Mouse (Mus musculus) heart, adult 2 months (tissue): ENCODE results near the gene Slc12a9. TPM values are rescaled to one million over a fixed set of nuclear protein-coding genes. Genes with fewer than 3 reads are reported as not detected.

Experiments
- DNase-seq, 2 experiments: peaks; one replicate each; pipeline ENCODE4 v3.0.0; 2021
- H3K27ac ChIP-seq: fragments of 200-600 bp; 2 replicates; pipeline ENCODE4 v1.8.1; 2022
- H3K27me3 ChIP-seq: fragments of 200-500 bp; 2 replicates; pipeline ENCODE4 v1.6.1; 2012; ENCODE audit warnings: mild to moderate bottlenecking, low read length, inconsistent platforms, mixed read lengths; ENCODE audit not compliant: control insufficient read depth, insufficient read depth
- H3K36me3 ChIP-seq: fragments of 200-500 bp; 2 replicates; pipeline ENCODE4 v1.6.1; 2012; ENCODE audit warnings: low read length, inconsistent platforms; ENCODE audit not compliant: control insufficient read depth, insufficient read depth
- H3K4me1 ChIP-seq: fragments of 200-500 bp; 2 replicates; pipeline ENCODE4 v1.6.1; 2011; ENCODE audit warnings: low read length; ENCODE audit not compliant: control insufficient read depth, insufficient read depth
- H3K4me3 ChIP-seq: fragments of 200-600 bp; 2 replicates; pipeline ENCODE4 v1.8.1; 2022
- H3K79me2 ChIP-seq: fragments of 200-500 bp; replicated peaks from 2 replicates; pipeline ENCODE4 v1.6.1; 2012; ENCODE audit warnings: mild to moderate bottlenecking, inconsistent platforms, low read length, moderate library complexity, mixed read lengths; ENCODE audit not compliant: control insufficient read depth, insufficient read depth
- H3K9ac ChIP-seq: fragments of 200-500 bp; 2 replicates; pipeline ENCODE4 v1.6.1; 2012; ENCODE audit warnings: low read depth, mild to moderate bottlenecking, control low read depth, inconsistent platforms, low read length, mixed read lengths
- CTCF ChIP-seq: fragments of 200-600 bp; IDR thresholded peaks from 2 replicates; pipeline ENCODE4 v1.8.1; 2022; ENCODE audit warnings: antibody characterized with exemption, mild to moderate bottlenecking, moderate library complexity
- EP300 ChIP-seq: fragments of 200-500 bp; IDR thresholded peaks from 2 replicates; pipeline ENCODE4 v1.6.1; 2011; ENCODE audit warnings: low read depth, low read length, control low read depth; ENCODE audit not compliant: insufficient read depth
- POLR2A ChIP-seq: fragments of 200-500 bp; IDR thresholded peaks from 2 replicates; pipeline ENCODE4 v1.6.1; 2011; ENCODE audit warnings: mild to moderate bottlenecking, low read depth, low read length, control low read depth; ENCODE audit not compliant: insufficient read depth
- WGBS: fragments of 180-500 bp; shearing (Covaris S2); methylation state at CpG from one replicate; pipeline ENCODE4 v1.1.7; 2018; 5-methylcytosine and 5-hydroxymethylcytosine counted together
- intact Hi-C: fragments of 180-260 bp; cut with DNase I; formaldehyde crosslinking; loops from one replicate; pipeline ENCODE4 v1.15.1; 2025
- polyA plus RNA-seq: library from polyadenylated mRNA; depleted of rRNA; stranded (reverse); fragments of >200 nt; gene quantifications from 2 replicates; pipeline ENCODE4 v1.2.3, GENCODE M21; 2012
- total RNA-seq, 2 experiments: library from RNA; stranded (reverse); gene quantifications; 2 replicates each; pipeline ENCODE4 v1.2.3; 2021

Slc12a9 gene
- total and polyA plus RNA-seq, 3 experiments = 1.7 to 8.9 (median 2.2) TPM

- TF ChIP-seq EP300 (peak; percentile 84), POLR2A (peak; percentile 92), CTCF (no peak)
- Histone ChIP-seq H3K4me3 (peak overlapping the region; percentile 69), H3K79me2 (peaks cover 7% of the 10 kb centered on the region), H3K9ac (peak overlapping the region; percentile 92), H3K27ac (peak overlapping the region; percentile 93), H3K4me1 (peaks cover 7% of the 10 kb centered on the region), H3K27me3 (no peaks in the 10 kb centered on the region), H3K36me3 (peaks cover 12% of the 10 kb centered on the region)
- DNase-seq = peak; percentile 68
- WGBS = 23% methylated on average over 16 of the region's 16 CpGs
- intact Hi-C loops = loop anchor here (2.0 to 5.0 kb wide), 2 partner anchors 13 to 430 kb away; no protein-coding TSS in a partner anchor
Observed at GRCm38 (mm10) chr5:137352011-137352975, 18.9 kb upstream of the Slc12a9 start.

GRCm38 (mm10) chr5:137351394-137351793 is 18.0 kb upstream of the Slc12a9 start:
- intact Hi-C loops = loop anchor here (2.0 to 5.0 kb wide), 2 partner anchors 25 to 431 kb away; no protein-coding TSS in a partner anchor
- Histone ChIP-seq H3K4me1 (peaks cover 9% of the 10 kb centered on the region), H3K36me3 (peaks cover 12% of the 10 kb centered on the region), H3K4me3 (peak overlapping the region; percentile 69), H3K27ac (peak overlapping the region; percentile 93), H3K79me2 (peaks cover 7% of the 10 kb centered on the region), H3K9ac (peak overlapping the region; percentile 92), H3K27me3 (no peaks in the 10 kb centered on the region)
- TF ChIP-seq EP300 (no peak), POLR2A (no peak), CTCF (no peak)
- DNase-seq = no peak
- WGBS = 27% methylated on average over 4 of the region's 4 CpGs

GRCm38 (mm10) chr5:137351058-137351380 is 17.6 kb upstream of the Slc12a9 start:
- DNase-seq = no peak
- intact Hi-C loops = loop anchor here (2.0 to 5.0 kb wide), 2 partner anchors 26 to 431 kb away; no protein-coding TSS in a partner anchor
- H3K4me1 ChIP-seq = peaks cover 9% of the 10 kb centered on the region
- no peaks in the 10 kb centered on the region for H3K27me3 ChIP-seq
- 8% methylated on average over 8 of the region's 8 CpGs for WGBS
- H3K4me3 ChIP-seq = peak overlapping the region; percentile 69
- H3K27ac ChIP-seq = peak overlapping the region; percentile 93
- H3K9ac ChIP-seq = peak overlapping the region; percentile 92
- peaks cover 7% of the 10 kb centered on the region for H3K79me2 ChIP-seq
- no peak for TF ChIP-seq EP300
- no peak for TF ChIP-seq POLR2A
- no peak for TF ChIP-seq CTCF
- peaks cover 11% of the 10 kb centered on the region for H3K36me3 ChIP-seq

GRCm38 (mm10) chr5:137350205-137351057 is 17.0 kb upstream of the Slc12a9 start:
- Histone ChIP-seq H3K4me1 (peaks cover 9% of the 10 kb centered on the region), H3K27ac (peak overlapping the region; percentile 93), H3K9ac (peak overlapping the region; percentile 92), H3K79me2 (peaks cover 7% of the 10 kb centered on the region), H3K36me3 (peaks cover 6% of the 10 kb centered on the region), H3K4me3 (peak overlapping the region; percentile 69), H3K27me3 (no peaks in the 10 kb centered on the region)
- WGBS = 1% methylated on average over 55 of the region's 55 CpGs
- TF ChIP-seq EP300 (no peak), POLR2A (no peak), CTCF (no peak)
- DNase-seq = peak in 1 of 2 experiments; percentile 35
- intact Hi-C loops = loop anchor here (2.0 to 5.0 kb wide), 2 partner anchors 26 to 432 kb away; no protein-coding TSS in a partner anchor

GRCm38 (mm10) chr5:137349384-137350204 is 16.2 kb upstream of the Slc12a9 start, which contains the start of gene Ephb4:
Gene Ephb4, plus strand, starts transcription at chr5:137350109.
- H3K4me1 ChIP-seq = peaks cover 10% of the 10 kb centered on the region
- peak; percentile 94 to 95 for DNase-seq
- intact Hi-C loops = loop anchor here (2.0 to 10.0 kb wide), 3 partner anchors 27 to 433 kb away; partner anchors contain the start of gene Cldn15
- peaks cover under 1% of the 10 kb centered on the region; the same call in 1 of the 2 replicates for H3K36me3 ChIP-seq
- 1% methylated on average over 32 of the region's 32 CpGs for WGBS
- no peaks in the 10 kb centered on the region for H3K27me3 ChIP-seq
- TF ChIP-seq EP300 = no peak
- TF ChIP-seq CTCF = peak; percentile 41
- peak; percentile 96 for TF ChIP-seq POLR2A
- H3K4me3 ChIP-seq = peak within 1 kb of the TSS; percentile 69
- H3K27ac ChIP-seq = peak within 1 kb of the TSS; percentile 93
- peaks cover 7% of the 10 kb centered on the region for H3K79me2 ChIP-seq
- peak within 1 kb of the TSS; percentile 92 for H3K9ac ChIP-seq
